Mouse (Mus musculus): ENCODE data around the gene Apmap.
"Not testable (repeated sequence)": the region's sequence is repeated elsewhere in the genome, so short reads cannot be mapped to it uniquely, and the experiment has no call there.

The Apmap gene

DNA sequence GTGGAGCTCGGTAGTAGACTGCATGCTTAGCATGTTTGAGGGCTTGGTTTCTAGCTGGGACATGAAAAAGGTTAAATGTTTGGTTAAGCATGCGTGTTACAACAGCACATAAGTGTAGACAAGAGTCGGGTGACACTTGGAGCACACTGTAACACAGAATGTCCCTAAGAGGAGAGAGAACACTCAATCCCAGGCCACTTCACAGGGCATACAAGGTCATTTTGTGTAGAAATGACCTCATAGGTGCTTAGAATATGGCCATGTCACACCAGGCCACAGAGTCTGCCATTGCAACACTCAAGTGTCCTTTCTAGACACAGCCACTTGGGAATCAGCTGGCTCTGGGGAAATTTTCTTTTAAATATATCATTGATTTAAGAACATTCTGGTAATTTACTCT, 15.6 kb upstream of the Apmap start:
- DNase-seq (ENCODE audit: extremely low read depth, insufficient read length, low spot score): no peak

GRCm38 (mm10) chr2:150621698-150622097, 13.3 kb upstream of the Apmap start:
- no peak for DNase-seq (ENCODE audit: extremely low read depth, insufficient read length, low spot score)

DNA sequence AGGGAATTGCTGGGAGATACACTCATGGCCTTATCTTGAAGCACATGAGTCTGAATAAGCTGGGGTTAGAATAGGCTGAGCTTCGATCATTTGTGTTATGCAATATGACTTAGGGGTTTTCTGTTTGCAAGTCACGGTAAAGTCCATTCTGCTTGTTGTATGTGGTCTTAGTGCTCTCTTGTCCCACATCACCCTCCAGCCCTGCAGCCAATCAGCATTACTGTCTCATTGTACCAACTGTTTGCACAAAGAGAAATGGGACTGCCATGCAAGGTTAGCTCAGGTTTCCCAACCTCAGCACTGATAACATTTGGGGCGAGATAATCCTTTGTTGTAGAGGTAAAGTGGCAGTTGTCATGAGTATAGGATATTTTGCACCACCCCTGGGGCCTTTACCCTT, 1.7 kb upstream of the Apmap start:
- DNase-seq (ENCODE audit: extremely low read depth, insufficient read length, low spot score): no peak

- peak; percentile 34 for DNase-seq (ENCODE audit: extremely low read depth, insufficient read length, low spot score)
Observed at GRCm38 (mm10) chr2:150608872-150609560, 649 bp upstream of the Apmap start.

DNA sequence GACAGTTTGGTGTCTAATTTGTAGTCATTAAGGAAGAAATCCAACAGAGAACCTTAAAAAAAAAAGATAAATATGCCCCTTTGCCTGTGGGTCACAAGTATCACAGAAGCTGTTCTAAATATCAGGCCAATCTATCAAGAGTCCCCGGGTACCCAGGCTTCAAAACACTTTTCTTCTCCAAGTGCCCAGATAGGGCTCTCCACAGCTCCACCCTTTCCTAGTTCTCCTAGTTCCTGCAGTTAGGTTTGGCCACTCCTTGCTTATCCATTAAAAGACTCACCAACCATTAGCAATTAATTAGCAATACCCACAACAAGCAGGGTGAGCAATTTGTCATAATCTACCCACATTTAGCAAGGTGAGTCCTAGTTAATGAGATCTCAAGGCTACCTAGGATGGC, 1.3 kb downstream of the Apmap start:
- DNase-seq (ENCODE audit: extremely low read depth, insufficient read length, low spot score): no peak

GRCm38 (mm10) chr2:150604802-150605201, 3.6 kb downstream of the Apmap start:
- no peak for DNase-seq (ENCODE audit: extremely low read depth, insufficient read length, low spot score)

GRCm38 (mm10) chr2:150602166-150602565, 6.2 kb downstream of the Apmap start:
- DNase-seq (ENCODE audit: extremely low read depth, insufficient read length, low spot score): no peak

- no peak for DNase-seq (ENCODE audit: extremely low read depth, insufficient read length, low spot score)
Observed at GRCm38 (mm10) chr2:150600263-150600662, 8.1 kb downstream of the Apmap start.

DNA sequence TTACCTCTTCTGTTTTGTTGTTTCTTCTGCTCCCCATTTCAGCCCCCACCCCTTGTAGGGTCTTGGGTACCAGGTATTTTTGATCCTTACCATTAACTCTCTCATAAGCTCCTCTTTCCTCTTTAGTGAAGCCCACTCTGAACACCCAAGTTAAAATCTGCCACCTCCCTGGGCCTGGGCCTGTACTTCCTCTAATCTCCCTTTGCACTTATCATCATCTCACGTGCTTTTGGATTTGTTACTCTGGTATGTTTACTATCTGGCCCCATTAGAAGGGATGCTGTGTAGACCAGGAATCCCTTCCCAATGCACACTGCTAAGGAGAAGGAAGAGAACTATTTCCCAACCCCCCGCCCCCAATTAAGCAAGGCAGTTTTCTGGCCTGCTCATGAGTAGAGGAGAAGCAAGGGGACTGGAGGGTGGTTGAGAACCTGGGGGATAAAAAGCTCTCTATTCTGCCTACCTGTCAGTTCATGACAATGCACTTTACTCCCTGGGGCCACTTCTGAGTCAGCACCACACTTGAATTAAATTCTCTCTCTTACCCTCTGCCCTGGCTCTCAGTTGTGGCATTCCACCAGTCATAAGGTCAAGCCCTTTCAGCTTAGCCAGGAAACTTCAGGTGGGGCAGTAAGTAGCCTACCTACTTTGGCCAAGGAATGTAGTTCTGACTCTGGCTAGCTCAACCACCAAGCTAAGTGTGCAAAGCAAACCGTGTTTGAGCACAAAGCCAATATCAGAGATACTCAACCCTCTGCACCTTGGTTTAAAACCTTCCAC, 12.8 kb downstream of the Apmap start:
- no peak for DNase-seq (ENCODE audit: extremely low read depth, insufficient read length, low spot score)

- DNase-seq (ENCODE audit: extremely low read depth, insufficient read length, low spot score): no peak
Observed at GRCm38 (mm10) chr2:150589076-150589475, 19.3 kb downstream of the Apmap start.

- DNase-seq (ENCODE audit: extremely low read depth, insufficient read length, low spot score): no peak
Observed at GRCm38 (mm10) chr2:150579628-150580027, 28.7 kb downstream of the Apmap start.

GRCm38 (mm10) chr2:150578603-150579002, 29.8 kb downstream of the Apmap start:
- no peak for DNase-seq (ENCODE audit: extremely low read depth, insufficient read length, low spot score)

- no peak for DNase-seq (ENCODE audit: extremely low read depth, insufficient read length, low spot score)
Observed at GRCm38 (mm10) chr2:150576256-150576655, 32.1 kb downstream of the Apmap start.

DNA sequence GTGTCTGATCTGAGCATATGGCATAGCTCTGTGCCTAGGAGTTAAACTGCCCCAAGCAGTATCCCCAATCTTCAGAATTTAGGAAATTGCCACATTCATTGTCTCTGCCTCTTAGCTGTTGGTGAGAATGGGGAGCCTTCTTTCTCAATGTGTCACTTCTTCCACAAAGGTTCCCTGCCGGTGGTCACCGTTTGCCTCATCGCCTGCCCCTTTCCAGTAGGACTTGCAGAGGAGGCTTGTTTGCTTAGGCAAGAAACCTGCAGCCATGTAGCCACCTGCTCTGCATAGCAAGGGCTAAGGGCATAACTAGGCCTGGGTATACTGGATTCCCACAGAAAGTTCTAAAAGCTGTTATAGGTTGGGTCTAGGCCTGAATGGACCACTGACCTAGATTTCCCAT, 35.9 kb downstream of the Apmap start:
- DNase-seq (ENCODE audit: extremely low read depth, insufficient read length, low spot score): no peak

- no peak for DNase-seq (ENCODE audit: extremely low read depth, insufficient read length, low spot score)
Observed at GRCm38 (mm10) chr2:150570761-150571160, 37.6 kb downstream of the Apmap start.

- DNase-seq (ENCODE audit: extremely low read depth, insufficient read length, low spot score): no peak
Observed at GRCm38 (mm10) chr2:150569847-150570590, 38.3 kb downstream of the Apmap start, which contains the start of gene Cst7. Cst7 (plus strand) TSS chr2:150570415.

DNA sequence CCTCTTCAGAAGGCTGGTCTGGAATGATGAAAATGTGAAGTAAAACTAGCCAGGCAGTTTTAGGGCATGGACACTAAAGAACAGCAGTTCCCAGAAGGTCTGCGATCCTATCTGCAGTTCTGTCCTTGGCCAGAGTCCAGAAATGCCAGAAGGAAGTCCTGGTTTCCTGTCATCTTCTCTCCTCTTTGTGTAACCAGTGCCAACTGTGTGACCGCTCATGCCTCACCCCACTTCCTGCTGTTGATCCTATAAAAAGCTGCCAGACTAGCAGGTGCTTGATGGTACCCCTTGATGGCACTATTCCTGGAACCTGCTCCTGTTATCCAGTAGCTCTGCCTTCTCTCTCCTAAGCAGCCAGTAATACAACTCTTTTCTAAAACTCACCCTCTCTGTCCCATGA, 41.3 kb downstream of the Apmap start:
- no peak for DNase-seq (ENCODE audit: extremely low read depth, insufficient read length, low spot score)

GRCm38 (mm10) chr2:150558568-150558967, 49.8 kb downstream of the Apmap start:
- no peak for DNase-seq (ENCODE audit: extremely low read depth, insufficient read length, low spot score)

DNA sequence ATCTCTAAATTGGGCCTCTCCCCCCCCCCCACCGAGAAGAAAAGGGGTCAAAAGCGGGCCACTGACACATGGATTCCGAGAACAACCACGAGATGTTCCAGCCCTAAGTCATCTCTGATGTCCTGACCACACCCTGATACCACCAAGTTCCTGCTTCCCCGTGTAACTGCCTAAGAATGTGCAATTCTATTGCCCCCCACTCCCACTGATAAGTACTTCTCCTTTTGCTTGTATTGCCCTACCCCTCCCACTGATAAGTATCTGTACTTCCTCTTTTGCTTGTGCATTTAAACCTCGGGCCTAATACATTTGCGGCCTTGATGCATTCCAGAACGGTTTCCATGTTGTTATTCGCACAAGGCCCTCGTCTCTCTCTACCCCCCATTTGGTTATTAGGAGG, 58.8 kb downstream of the Apmap start:
- DNase-seq (ENCODE audit: extremely low read depth, insufficient read length, low spot score): not testable (repeated sequence)

Data from 3134 (cell line).